In genomic region chr1:164454747-164455400, GRCm38 (mm10) we compare ENCODE assay signal across 8 mouse cellular contexts. TPM values are rescaled to one million over a fixed set of nuclear protein-coding genes. Genes with fewer than 3 reads are reported as not detected.
A peak's percentile ranks its signal among the peaks of the same experiment; 100 is the strongest.
DNase-seq lines count a peak whose midpoint lies in the region; ATAC-seq and TF ChIP-seq lines count a peak whose summit lies in the region.

No protein-coding gene starts in this region.

- no peak for TF ChIP-seq CTCF in cerebellum, adult 2 months (IDR thresholded peaks at IDR 0.05; ENCODE audit: borderline replicate concordance, insufficient read depth, low read depth, low read length)
- no peak for TF ChIP-seq CTCF in kidney, adult 2 months (conservative IDR thresholded peaks at IDR 0.05; ENCODE audit: insufficient read depth, insufficient read length, low read depth, low read length)
- TF ChIP-seq CTCF in midbrain, postnatal 0 days (IDR thresholded peaks at IDR 0.05): no peak

- peak; percentile 47; the same call in 1 of the 2 replicates for TF ChIP-seq POLR2A in cerebellum, adult 2 months (IDR thresholded peaks at IDR 0.05; ENCODE audit: borderline replicate concordance, insufficient read depth, low read length)
- peak; percentile 83 for TF ChIP-seq POLR2A in kidney, adult 2 months (IDR thresholded peaks at IDR 0.05; ENCODE audit: low read depth, low read length)

- DNase-seq in adrenal gland, adult 2 months: peak; percentile 67
- peak; percentile 82 to 85 for DNase-seq in cerebellum, adult 2 months
- DNase-seq in frontal cortex, postnatal 25 days (ENCODE audit: low spot score in 2 of 2): peak; percentile 48 to 60
- peak; percentile 83 for DNase-seq in kidney, adult 2 months
- peak; percentile 81 for DNase-seq in midbrain, postnatal 0 days (ENCODE audit: low spot score)
- DNase-seq in ovary, postnatal 36 days (ENCODE audit: low spot score): no peak

- peaks cover 14% of the 10 kb centered on the region for H3K4me1 ChIP-seq in cerebellum, adult 2 months (ENCODE audit: control insufficient read depth, insufficient read depth, low read length)
- H3K4me1 ChIP-seq in kidney, adult 2 months (ENCODE audit: control insufficient read depth, insufficient read depth, low read length): peaks cover 15% of the 10 kb centered on the region; the same call in 1 of the 2 replicates
- peaks cover 33% of the 10 kb centered on the region for H3K4me1 ChIP-seq in limb, embryonic 13.5 days
- peaks cover 7% of the 10 kb centered on the region; the same call in 1 of the 2 replicates for H3K4me1 ChIP-seq in midbrain, postnatal 0 days (ENCODE audit: insufficient read depth, low read length)

- no peak for ATAC-seq in limb, embryonic 13.5 days (ENCODE audit: low FRiP score, low read depth)
- ATAC-seq in midbrain, postnatal 0 days (ENCODE audit: low FRiP score): no peak
- no peak for ATAC-seq in erythroblast, adult 5-6 weeks (replicated peaks; ENCODE audit: low FRiP score, poor library complexity, severe bottlenecking)

- peak overlapping the region; percentile 55 for H3K4me2 ChIP-seq in limb, embryonic 13.5 days (replicated peaks)
- peak overlapping the region; percentile 66 for H3K4me2 ChIP-seq in midbrain, postnatal 0 days (ENCODE audit: low read depth, low read length, poor library complexity, severe bottlenecking)

- H3K9me3 ChIP-seq in limb, embryonic 13.5 days: no peaks in the 10 kb centered on the region
- H3K9me3 ChIP-seq in midbrain, postnatal 0 days (ENCODE audit: low read length): no peaks in the 10 kb centered on the region

- no peak overlapping the region for H3K9ac ChIP-seq in limb, embryonic 13.5 days
- peak overlapping the region; percentile 68 for H3K9ac ChIP-seq in midbrain, postnatal 0 days (replicated peaks; ENCODE audit: low read length, poor library complexity, severe bottlenecking)

- H3K27ac ChIP-seq in cerebellum, adult 2 months (ENCODE audit: insufficient read depth, low read length): peak overlapping the region; percentile 86
- H3K27ac ChIP-seq in kidney, adult 2 months (ENCODE audit: insufficient read depth, low read depth, low read length): peak overlapping the region; percentile 93
- H3K27ac ChIP-seq in limb, embryonic 13.5 days: no peak overlapping the region
- peak overlapping the region; percentile 62 for H3K27ac ChIP-seq in midbrain, postnatal 0 days (ENCODE audit: low read depth, low read length)

- H3K36me3 ChIP-seq in kidney, adult 2 months (ENCODE audit: control insufficient read depth, insufficient read depth, low read length): peaks cover 41% of the 10 kb centered on the region
- no peaks in the 10 kb centered on the region for H3K36me3 ChIP-seq in limb, embryonic 13.5 days
- H3K36me3 ChIP-seq in midbrain, postnatal 0 days (ENCODE audit: insufficient read depth, low read length): peaks cover 30% of the 10 kb centered on the region

- no peaks in the 10 kb centered on the region for H3K27me3 ChIP-seq in cerebellum, adult 2 months (ENCODE audit: control insufficient read depth, insufficient read depth, low read length)
- no peaks in the 10 kb centered on the region for H3K27me3 ChIP-seq in kidney, adult 2 months (replicated peaks; ENCODE audit: control insufficient read depth, insufficient read depth, low read length)
- H3K27me3 ChIP-seq in limb, embryonic 13.5 days: peaks cover 41% of the 10 kb centered on the region
- H3K27me3 ChIP-seq in midbrain, postnatal 0 days (ENCODE audit: insufficient read depth, low read length): no peaks in the 10 kb centered on the region

- H3K4me3 ChIP-seq in cerebellum, adult 2 months (replicated peaks; ENCODE audit: insufficient read depth, low read depth, low read length): peak overlapping the region; percentile 72
- H3K4me3 ChIP-seq in kidney, adult 2 months (ENCODE audit: insufficient read depth, low read depth, low read length): peak overlapping the region; percentile 92
- peak overlapping the region; percentile 22 for H3K4me3 ChIP-seq in limb, embryonic 13.5 days
- peak overlapping the region; percentile 83 for H3K4me3 ChIP-seq in midbrain, postnatal 0 days (ENCODE audit: low read depth, low read length)

- WGBS in cerebellum, adult 2 months: 6% methylated on average over 14 of the region's 14 CpGs
- WGBS in kidney, adult 2 months: 20% methylated on average over 14 of the region's 14 CpGs
- WGBS in limb, embryonic 13.5 days: 32% methylated on average over 14 of the region's 14 CpGs
- 22% methylated on average over 14 of the region's 14 CpGs for WGBS in midbrain, postnatal 0 days

RNA-seq across cellular contexts. Expression of gene Atp1b1, which starts 3.3 kb away (rescaled TPM):
- 10 to 100 TPM; 64.2 to 90.6 TPM for total RNA-seq in adrenal gland, adult 2 months (2021)
- 17.0 and 19.2 TPM in 2 replicates for polyA plus RNA-seq in adrenal gland, adult 2 months (2012; rRNA removed)
- polyA plus RNA-seq in cerebellum, adult 2 months (2012; rRNA removed): 1,554 and 1,580 TPM in 2 replicates
- polyA plus RNA-seq in kidney, adult 2 months (2012; rRNA removed): 945 and 1,094 TPM in 2 replicates
- 7.8 and 8.2 TPM in 2 replicates for polyA plus RNA-seq in limb, embryonic 13.5 days (2015; fragmentation: Nextera tagmentation; extraction: Ambion mirVana)
- total RNA-seq in midbrain, postnatal 0 days (2014; rRNA removed): 328 and 361 TPM in 2 replicates
- 530 and 541 TPM in 2 replicates for polyA plus RNA-seq in midbrain, postnatal 0 days (2015; fragmentation: Nextera tagmentation; extraction: Ambion mirVana)
- total RNA-seq in erythroblast, adult 5-6 weeks (2015; ENCODE audit: low replicate concordance): 6.5 and 9.4 TPM in 2 replicates
- 1.7 and 2.9 TPM in 2 replicates for total RNA-seq in erythroblast, adult 5-6 weeks (2017; ENCODE audit: low replicate concordance)

Comparison
In these comparisons a context has a peak if more than half of its experiments do, and no peak if none do; other contexts are left out.
1. H3K4me3 ChIP-seq: peak in every context shown above with its lines; median percentile 92 in kidney, adult 2 months; 83 in midbrain, postnatal 0 days; 72 in cerebellum, adult 2 months; 22 in limb, embryonic 13.5 days.
2. RNA of gene Atp1b1, which starts 3.3 kb away (polyA plus RNA-seq): 1,554 to 1,580 TPM in cerebellum, adult 2 months, 945 to 1,094 TPM in kidney, adult 2 months and 530 to 541 TPM in midbrain, postnatal 0 days; 17.0 to 19.2 TPM in adrenal gland, adult 2 months and 7.8 to 8.2 TPM in limb, embryonic 13.5 days; every median in the first group is over 10 times any median in the second.